Mouse (Mus musculus): ENCODE data around the gene Fut7. TPM values are rescaled to one million over a fixed set of nuclear protein-coding genes. Genes with fewer than 3 reads are reported as not detected.

Gene Fut7
- 4.5 and 10.9 TPM in 2 replicates for polyA plus RNA-seq (2012; ENCODE audit: low replicate concordance)

DNA sequence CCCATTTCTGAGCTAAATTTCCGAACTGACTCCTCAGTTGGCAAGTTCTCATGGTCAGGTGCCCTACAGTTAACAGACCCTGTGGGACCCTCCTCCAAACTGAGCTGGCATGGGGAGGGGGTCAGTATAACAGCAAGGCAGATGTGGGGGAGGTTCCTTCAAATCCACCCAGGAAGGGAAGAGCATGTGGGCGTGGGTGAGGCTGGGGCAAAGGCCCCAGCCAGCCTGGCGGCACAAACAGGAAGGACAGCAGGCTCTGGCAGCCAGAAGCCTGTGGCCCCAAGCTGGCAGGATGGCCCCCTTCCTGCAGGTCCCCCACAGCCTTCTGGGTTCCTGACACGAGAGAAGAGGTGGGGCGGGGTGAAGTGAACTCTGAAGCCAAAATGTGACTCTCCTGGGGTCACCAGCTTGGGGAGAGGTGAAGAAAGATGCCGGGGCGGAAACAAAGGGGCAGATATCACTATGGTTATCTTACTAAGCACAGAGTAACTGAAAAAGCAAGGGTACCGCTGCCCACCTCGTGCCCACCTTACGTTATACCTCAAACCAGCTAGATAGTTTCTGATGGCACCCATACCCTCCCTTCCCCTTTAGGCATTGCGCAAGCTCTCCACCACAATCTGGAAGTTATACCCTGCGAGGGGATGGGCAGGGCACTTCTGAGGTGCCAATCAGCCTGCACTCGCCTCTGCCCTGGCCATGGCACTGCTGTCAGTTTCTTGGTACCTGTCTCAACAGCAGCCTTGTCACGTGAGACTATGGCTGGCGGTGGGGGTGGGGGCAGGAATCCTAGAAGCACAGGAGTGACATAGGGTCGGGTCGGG lies at the start of gene Fut7:
Fut7 (plus strand) TSS at position 681 of the 824 bp plus-strand sequence.

DNA sequence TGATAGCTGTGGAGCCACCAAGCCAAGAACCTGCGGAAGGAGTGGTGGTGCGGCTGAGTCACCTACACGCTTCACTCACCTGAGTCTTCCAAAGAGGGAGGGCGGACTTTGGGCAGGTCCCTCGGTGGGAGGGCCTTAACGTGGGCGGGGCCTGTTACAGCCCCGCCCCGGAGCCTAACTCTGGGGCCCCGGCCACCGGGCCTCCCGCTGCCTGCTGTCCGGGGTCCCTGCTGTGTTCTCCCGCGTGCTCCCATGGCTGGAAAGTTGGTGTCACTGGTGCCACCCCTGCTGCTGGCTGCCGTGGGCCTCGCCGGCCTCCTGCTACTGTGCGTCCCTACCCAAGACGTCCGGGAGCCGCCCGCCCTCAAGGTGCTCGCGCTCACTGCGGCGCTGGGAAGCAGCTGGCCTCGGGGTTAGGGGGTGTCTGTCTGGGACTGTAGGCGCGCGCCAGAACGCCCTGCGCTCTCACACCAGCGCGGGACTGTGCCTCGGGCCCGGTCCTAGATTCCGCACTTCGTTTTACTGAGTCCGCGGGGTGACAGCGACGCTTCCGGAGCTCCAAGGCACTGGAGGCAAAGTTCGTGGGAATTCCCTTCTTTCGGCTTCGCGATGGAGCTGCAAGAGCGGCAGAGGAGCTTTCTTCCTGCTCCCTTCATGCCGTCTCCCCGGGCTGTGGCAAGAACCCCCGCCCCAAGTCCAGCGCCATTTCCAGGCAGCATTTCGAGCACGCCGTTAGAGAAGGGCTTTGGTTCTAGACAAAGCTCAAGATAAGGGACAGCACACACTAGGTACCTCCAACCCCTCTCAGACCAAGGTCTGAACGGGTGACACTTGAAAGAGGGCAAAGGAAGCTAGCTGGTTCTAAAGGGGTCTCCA lies 27.1 kb upstream of the Fut7 start, which contains the start of gene Entpd2:
Entpd2 (plus strand) TSS at position 154 of the 876 bp plus-strand sequence.

DNA sequence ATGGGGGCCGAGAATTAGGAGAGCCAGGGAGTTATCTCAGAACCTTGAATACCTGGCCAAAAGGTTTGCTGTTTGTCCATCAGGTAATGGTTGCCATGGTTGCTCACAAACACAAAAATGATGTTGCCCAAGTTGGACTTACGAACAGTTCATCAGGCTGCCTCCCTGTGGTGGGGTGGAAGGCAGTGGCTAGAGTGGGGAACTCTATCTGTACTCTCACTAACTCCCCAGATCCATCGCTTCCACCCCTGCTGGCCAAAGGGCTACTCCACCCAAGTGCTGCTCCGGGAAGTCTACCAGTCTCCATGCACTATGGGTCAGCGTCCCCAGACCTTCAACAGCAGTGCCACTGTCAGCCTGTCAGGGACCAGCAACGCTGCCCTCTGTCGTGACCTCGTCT lies 24.0 kb upstream of the Fut7 start, which contains the start of gene Npdc1:
Npdc1 (plus strand) TSS at position 301 of the 400 bp plus-strand sequence.

DNA sequence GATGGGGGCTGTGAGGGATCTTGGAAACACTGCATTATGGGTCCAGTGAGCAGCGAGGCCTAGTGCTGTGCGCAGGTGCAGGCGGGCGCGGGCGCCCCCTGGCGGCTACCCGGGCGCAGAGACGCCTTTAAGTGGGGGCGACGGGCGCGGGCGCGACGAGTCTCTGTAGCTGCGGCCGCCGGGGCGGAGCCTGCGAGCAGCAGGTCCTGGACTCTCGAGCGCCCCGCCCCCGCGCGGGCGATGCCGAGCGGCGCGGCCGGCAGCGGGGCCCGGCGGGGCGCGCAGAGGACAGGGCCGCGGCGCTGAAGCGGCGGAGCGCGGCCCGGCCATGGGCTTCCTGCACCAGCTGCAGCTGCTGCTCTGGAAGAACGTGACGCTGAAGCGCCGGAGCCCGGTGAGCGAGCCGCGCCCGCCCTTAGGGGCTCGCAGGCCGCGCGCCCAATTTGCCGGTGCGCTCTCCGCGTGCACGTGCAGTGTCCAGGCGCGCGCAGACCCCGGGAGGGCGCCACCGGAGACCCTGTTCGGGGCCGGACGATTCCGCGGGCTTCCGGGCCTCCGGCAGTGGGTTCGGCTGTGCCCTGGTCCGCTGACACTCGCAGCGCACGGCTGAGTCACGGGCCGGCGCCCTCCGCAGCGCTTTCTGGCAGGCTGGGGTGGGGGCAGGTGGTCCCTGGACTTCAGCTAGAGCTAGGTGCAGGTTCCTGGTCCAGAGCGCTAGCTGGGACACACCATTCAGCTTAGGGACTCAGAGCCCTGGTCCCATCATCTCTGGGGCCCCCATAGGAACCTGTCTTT lies 5.6 kb downstream of the Fut7 start, which contains the start of gene Abca2:
Abca2 (plus strand) TSS at position 262 of the 795 bp plus-strand sequence.

GRCm38 (mm10) chr2:25456205-25456953 lies 33.3 kb downstream of the Fut7 start, which contains the start of gene Clic3:
TSS of gene Clic3 (plus strand) at chr2:25456838.

DNA sequence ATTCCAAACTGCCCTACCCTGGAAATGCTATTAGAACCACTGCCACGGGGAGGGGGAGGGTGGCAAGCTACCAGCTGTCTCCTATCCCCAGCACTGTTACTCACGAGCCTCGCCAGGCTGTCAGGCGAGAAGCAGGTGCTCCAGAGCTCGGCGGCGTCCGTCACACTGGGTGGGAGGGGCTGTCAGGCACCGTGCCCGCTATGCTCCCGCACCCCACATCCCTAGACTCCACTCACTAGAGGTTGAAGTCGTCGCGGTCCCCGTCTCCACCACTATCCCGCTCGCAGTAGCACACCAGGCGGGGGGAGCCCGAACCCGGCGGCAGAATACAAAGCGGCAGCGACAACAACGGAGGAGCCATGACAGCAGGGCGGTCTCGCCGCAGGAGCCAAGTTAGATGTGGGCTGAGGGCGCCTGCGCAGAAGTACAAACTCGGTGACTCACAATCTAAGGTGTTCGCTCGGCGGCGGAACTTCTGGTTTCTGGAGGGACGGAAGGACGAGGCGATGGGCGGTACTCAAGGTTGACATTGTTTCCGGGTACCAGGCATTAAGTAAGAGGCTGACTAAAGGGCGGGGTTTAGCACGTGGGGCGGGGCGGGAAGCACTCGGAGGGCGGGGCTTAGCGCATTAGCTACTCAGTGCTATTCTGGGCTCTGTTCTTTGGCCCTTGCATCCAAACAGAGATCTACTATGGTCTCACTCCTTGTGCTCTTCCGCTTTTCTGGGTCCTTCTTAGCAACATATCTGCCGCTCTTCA lies 37.7 kb downstream of the Fut7 start, which contains the start of gene Paxx:
Paxx (minus strand) TSS at position 544 of the 759 bp plus-strand sequence.

DNA sequence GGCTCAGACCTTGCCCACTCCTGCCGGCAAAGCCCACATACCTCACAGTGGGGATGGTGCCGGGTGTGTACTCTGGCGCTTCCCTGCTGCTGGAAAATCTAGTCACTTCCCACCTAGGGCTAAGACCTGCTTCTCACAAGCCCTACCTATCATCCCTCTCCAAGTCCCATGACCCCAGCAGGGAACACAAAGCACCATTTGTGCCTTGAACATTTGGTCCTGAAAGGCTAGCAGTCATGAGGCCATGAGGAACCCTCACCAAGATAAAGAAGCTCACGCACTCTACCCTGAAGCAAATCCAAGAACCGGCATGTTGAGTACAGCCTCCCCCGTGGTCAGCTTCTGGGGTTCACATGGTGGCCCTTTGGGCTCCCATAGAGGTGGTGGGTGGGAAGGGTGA lies 46.9 kb downstream of the Fut7 start, which contains the start of gene Ptgds:
Ptgds (minus strand) TSS at position 78 of the 400 bp plus-strand sequence.

Other genes starting within 250 kb of the Fut7 start
- gene Nrarp, start 242.5 kb upstream of the Fut7 start, polyA plus RNA-seq (2012; ENCODE audit: low replicate concordance) = 10.2 and 19.3 TPM in 2 replicates
- gene Tor4a, start 226.4 kb upstream of the Fut7 start, polyA plus RNA-seq (2012; ENCODE audit: low replicate concordance) = 52.8 and 77.9 TPM in 2 replicates
- gene Nelfb, start 211.8 kb upstream of the Fut7 start, polyA plus RNA-seq (2012; ENCODE audit: low replicate concordance) = 30.0 and 35.5 TPM in 2 replicates
- gene Stpg3, start 208.6 kb upstream of the Fut7 start, polyA plus RNA-seq (2012; ENCODE audit: low replicate concordance) = 0.19 TPM in 1 of 2 replicates, not detected in the other
- gene Fam166a, start 204.5 kb upstream of the Fut7 start, polyA plus RNA-seq (2012; ENCODE audit: low replicate concordance) = 0.13 TPM in 1 of 2 replicates, not detected in the other
- gene Tubb4b, start 198.6 kb upstream of the Fut7 start, polyA plus RNA-seq (2012; ENCODE audit: low replicate concordance) = 38.7 and 174 TPM in 2 replicates
- gene Slc34a3, start 188.9 kb upstream of the Fut7 start, polyA plus RNA-seq (2012; ENCODE audit: low replicate concordance) = not detected in 2 replicates
- 0.13 TPM in 1 of 2 replicates, not detected in the other for gene Rnf224, start 186.5 kb upstream of the Fut7 start, polyA plus RNA-seq (2012; ENCODE audit: low replicate concordance)
- gene Rnf208, start 181.0 kb upstream of the Fut7 start, polyA plus RNA-seq (2012; ENCODE audit: low replicate concordance) = 1.9 and 6.1 TPM in 2 replicates
- not detected in 2 replicates for gene Cysrt1, start 180.8 kb upstream of the Fut7 start, polyA plus RNA-seq (2012; ENCODE audit: low replicate concordance)
- 2.6 and 4.1 TPM in 2 replicates for gene AL732309.1, start 176.4 kb upstream of the Fut7 start, polyA plus RNA-seq (2012; ENCODE audit: low replicate concordance)
- 12.0 and 24.1 TPM in 2 replicates for gene Tmem203, start 167.8 kb upstream of the Fut7 start, polyA plus RNA-seq (2012; ENCODE audit: low replicate concordance)
- gene Tprn, start 160.6 kb upstream of the Fut7 start, polyA plus RNA-seq (2012; ENCODE audit: low replicate concordance) = 25.3 and 55.9 TPM in 2 replicates
- 76.2 and 82.8 TPM in 2 replicates for gene Ssna1, start 150.8 kb upstream of the Fut7 start, polyA plus RNA-seq (2012; ENCODE audit: low replicate concordance)
- gene Anapc2, start 150.8 kb upstream of the Fut7 start, polyA plus RNA-seq (2012; ENCODE audit: low replicate concordance) = 19.8 and 24.6 TPM in 2 replicates
- gene Tmem210, start 135.1 kb upstream of the Fut7 start, polyA plus RNA-seq (2012; ENCODE audit: low replicate concordance) = not detected in 2 replicates
- not detected in 2 replicates for gene Lrrc26, start 133.4 kb upstream of the Fut7 start, polyA plus RNA-seq (2012; ENCODE audit: low replicate concordance)
- gene Grin1, start 104.1 kb upstream of the Fut7 start, polyA plus RNA-seq (2012; ENCODE audit: low replicate concordance) = 0.03 TPM in 2 replicates
- gene Man1b1, start 90.9 kb upstream of the Fut7 start, polyA plus RNA-seq (2012; ENCODE audit: low replicate concordance) = 24.2 and 25.3 TPM in 2 replicates
- gene Dpp7, start 66.9 kb upstream of the Fut7 start, polyA plus RNA-seq (2012; ENCODE audit: low replicate concordance) = 6.8 and 11.7 TPM in 2 replicates
- 20.6 and 22.9 TPM in 2 replicates for gene Uap1l1, start 57.6 kb upstream of the Fut7 start, polyA plus RNA-seq (2012; ENCODE audit: low replicate concordance)
- 6.3 and 11.6 TPM in 2 replicates for gene Sapcd2, start 50.9 kb upstream of the Fut7 start, polyA plus RNA-seq (2012; ENCODE audit: low replicate concordance)
- gene Entpd2, start 27.4 kb upstream of the Fut7 start, polyA plus RNA-seq (2012; ENCODE audit: low replicate concordance) = 0.10 TPM in 1 of 2 replicates, not detected in the other
- 3.8 and 4.4 TPM in 2 replicates for gene Npdc1, start 23.9 kb upstream of the Fut7 start, polyA plus RNA-seq (2012; ENCODE audit: low replicate concordance)
- 32.3 and 48.6 TPM in 2 replicates for gene Abca2, start 5.4 kb downstream of the Fut7 start, polyA plus RNA-seq (2012; ENCODE audit: low replicate concordance)
- not detected in 2 replicates for gene Clic3, start 33.6 kb downstream of the Fut7 start, polyA plus RNA-seq (2012; ENCODE audit: low replicate concordance)
- gene Paxx, start 37.8 kb downstream of the Fut7 start, polyA plus RNA-seq (2012; ENCODE audit: low replicate concordance) = 82.6 and 103 TPM in 2 replicates
- not detected in 2 replicates for gene Ptgds, start 46.8 kb downstream of the Fut7 start, polyA plus RNA-seq (2012; ENCODE audit: low replicate concordance)
- gene Lcn12, start 70.6 kb downstream of the Fut7 start, polyA plus RNA-seq (2012; ENCODE audit: low replicate concordance) = not detected in 2 replicates
- 16.5 and 48.8 TPM in 2 replicates for gene Fbxw5, start 77.5 kb downstream of the Fut7 start, polyA plus RNA-seq (2012; ENCODE audit: low replicate concordance)
- 0.27 TPM in 1 of 2 replicates, not detected in the other for gene C8g, start 78.5 kb downstream of the Fut7 start, polyA plus RNA-seq (2012; ENCODE audit: low replicate concordance)
- 6.4 and 20.6 TPM in 2 replicates for gene Traf2, start 123.7 kb downstream of the Fut7 start, polyA plus RNA-seq (2012; ENCODE audit: low replicate concordance)
- gene Edf1, start 134.6 kb downstream of the Fut7 start, polyA plus RNA-seq (2012; ENCODE audit: low replicate concordance) = 403 and 822 TPM in 2 replicates
- gene Mamdc4, start 151.6 kb downstream of the Fut7 start, polyA plus RNA-seq (2012; ENCODE audit: low replicate concordance) = 1.7 and 1.9 TPM in 2 replicates
- 2.9 and 5.8 TPM in 2 replicates for gene Phpt1, start 152.0 kb downstream of the Fut7 start, polyA plus RNA-seq (2012; ENCODE audit: low replicate concordance)
- 8.1 and 18.3 TPM in 2 replicates for gene Ajm1, start 158.5 kb downstream of the Fut7 start, polyA plus RNA-seq (2012; ENCODE audit: low replicate concordance)
- 48.7 and 55.1 TPM in 2 replicates for gene Rabl6, start 185.3 kb downstream of the Fut7 start, polyA plus RNA-seq (2012; ENCODE audit: low replicate concordance)
- not detected in 2 replicates for gene Ccdc183, start 194.4 kb downstream of the Fut7 start, polyA plus RNA-seq (2012; ENCODE audit: low replicate concordance)
- 10.0 and 19.9 TPM in 2 replicates for gene Tmem141, start 198.7 kb downstream of the Fut7 start, polyA plus RNA-seq (2012; ENCODE audit: low replicate concordance)
- 145 and 166 TPM in 2 replicates for gene Fcna, start 204.8 kb downstream of the Fut7 start, polyA plus RNA-seq (2012; ENCODE audit: low replicate concordance)
- gene Lcn8, start 229.9 kb downstream of the Fut7 start, polyA plus RNA-seq (2012; ENCODE audit: low replicate concordance) = not detected in 2 replicates
- not detected in 2 replicates for gene Lcn5, start 234.7 kb downstream of the Fut7 start, polyA plus RNA-seq (2012; ENCODE audit: low replicate concordance)